Mouse (Mus musculus) layer of hippocampus, adult 18-20 months (tissue): ENCODE measurements around the gene Vmn1r125. TPM values are rescaled to one million over a fixed set of nuclear protein-coding genes. Genes with fewer than 3 reads are reported as not detected.
"Not testable (repeated sequence)": the region's sequence is repeated elsewhere in the genome, so short reads cannot be mapped to it uniquely, and the experiment has no call there.

ENCODE experiments used
- DNase-seq, 2 experiments: peaks; one replicate each; pipeline ENCODE4 v3.0.0; 2022; ENCODE audit warnings: low spot score in 2 of 2
- long read RNA-seq: library from polyadenylated mRNA; stranded (forward); transcript quantifications from one replicate; pipeline ENCODE4 v2.0.0, GENCODE M21; 2021
- total RNA-seq, 2 experiments: library from RNA; stranded (reverse); gene quantifications; 2 replicates each; pipeline ENCODE4 v1.2.3; 2021

Vmn1r125 gene
- total RNA-seq: not detected
- long read RNA-seq: 0 reads

- DNase-seq: not testable (repeated sequence)
Measured at GRCm38 (mm10) chr7:21271879-21272278, at the start of gene Vmn1r125. Gene Vmn1r125 (plus strand): TSS chr7:21272179.

- not testable (repeated sequence) for DNase-seq
Measured at GRCm38 (mm10) chr7:21260517-21260916, 11.5 kb upstream of the Vmn1r125 start, which contains the start of gene Vmn1r124. Gene Vmn1r124 (minus strand): TSS chr7:21260617.

GRCm38 (mm10) chr7:21301367-21301766, 29.4 kb downstream of the Vmn1r125 start, which contains the start of gene Vmn1r126:
Gene Vmn1r126 (minus strand): TSS chr7:21301467.
- DNase-seq: not testable (repeated sequence)

- not testable (repeated sequence) for DNase-seq
Measured at GRCm38 (mm10) chr7:21319761-21320160, 47.8 kb downstream of the Vmn1r125 start, which contains the start of gene Vmn1r127. Gene Vmn1r127 (minus strand): TSS chr7:21319861.

Other genes starting within 250 kb of the Vmn1r125 start
- not detected for gene Vmn1r120, start 218.4 kb upstream of the Vmn1r125 start, total RNA-seq
- not detected for gene Vmn1r121, start 173.7 kb upstream of the Vmn1r125 start, total RNA-seq
- not detected for gene Vmn1r122, start 138.1 kb upstream of the Vmn1r125 start, total RNA-seq
- gene Vmn1r123, start 110.0 kb upstream of the Vmn1r125 start, total RNA-seq: not detected
- gene Gm5157, start 81.8 kb upstream of the Vmn1r125 start, total RNA-seq: not detected
- gene Vmn1r124, start 11.6 kb upstream of the Vmn1r125 start, total RNA-seq: not detected
- gene Vmn1r126, start 29.3 kb downstream of the Vmn1r125 start, total RNA-seq: not detected
- gene Vmn1r127, start 47.7 kb downstream of the Vmn1r125 start, total RNA-seq: not detected
- not detected for gene Vmn1r128, start 77.2 kb downstream of the Vmn1r125 start, total RNA-seq
- gene Vmn1r129, start 89.1 kb downstream of the Vmn1r125 start, total RNA-seq: not detected
- gene Gm6882, start 160.6 kb downstream of the Vmn1r125 start, total RNA-seq: not detected
- not detected for gene Vmn1r130, start 239.6 kb downstream of the Vmn1r125 start, total RNA-seq